Mouse (Mus musculus) brown adipose tissue, adult 24 weeks (tissue): ENCODE results near the gene Olfr178. TPM values are rescaled to one million over a fixed set of nuclear protein-coding genes. Genes with fewer than 3 reads are reported as not detected.

ENCODE experiments used
- H3K27ac ChIP-seq: fragments of 200-500 bp; replicated peaks from 2 replicates; pipeline ENCODE4 v1.5.1; 2012; ENCODE audit warnings: low read depth, mild to moderate bottlenecking, low read length
- H3K4me1 ChIP-seq: fragments of 200-500 bp; 2 replicates; pipeline ENCODE4 v1.6.1; 2012; ENCODE audit warnings: low read length, mixed read lengths; ENCODE audit not compliant: control insufficient read depth, insufficient read depth, insufficient read length
- H3K4me3 ChIP-seq: fragments of 200-500 bp; 2 replicates; pipeline ENCODE4 v1.5.1; 2012; ENCODE audit warnings: low read depth, mild to moderate bottlenecking, low read length, moderate library complexity; ENCODE audit not compliant: insufficient read depth
- polyA plus RNA-seq: library from polyadenylated mRNA; stranded (reverse); fragments of >200 nt; gene quantifications from 2 replicates; pipeline ENCODE4 v1.2.4, GENCODE M21; 2012; ENCODE audit not compliant: missing spikeins, insufficient read depth, insufficient read length

Olfr178 gene
- polyA plus RNA-seq: not detected in 2 replicates

DNA sequence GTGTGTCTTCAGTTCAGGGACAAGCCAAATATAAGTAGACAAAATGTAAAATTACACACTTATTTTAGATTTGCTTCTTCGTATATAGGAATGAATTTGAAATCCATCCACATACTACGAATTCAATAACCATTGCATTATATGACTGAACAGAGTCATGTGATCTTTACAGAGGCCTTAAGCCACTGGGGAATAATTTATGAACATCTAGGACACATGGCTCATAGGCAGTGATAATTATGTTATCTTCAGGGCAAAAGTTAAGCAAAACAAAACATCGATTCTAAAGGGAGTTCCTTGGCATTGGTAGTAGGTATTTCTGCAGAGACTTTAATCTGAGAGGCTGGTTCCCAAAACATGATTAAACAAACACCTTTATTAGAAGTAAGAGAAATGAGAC is at the start of gene Olfr178:
TSS of gene Olfr178 (minus strand) at position 101 of the 400 bp plus-strand sequence.
- Histone ChIP-seq H3K27ac (no peak within 1 kb of the TSS), H3K4me3 (no peak within 1 kb of the TSS), H3K4me1 (no peaks in the 10 kb centered on the region)

GRCm38 (mm10) chr16:58929292-58929691 is 37.4 kb upstream of the Olfr178 start, which contains the start of gene Olfr180:
Gene Olfr180, minus strand, starts transcription at chr16:58929392.
- Histone ChIP-seq H3K4me1 (no peaks in the 10 kb centered on the region), H3K4me3 (no peak within 1 kb of the TSS), H3K27ac (no peak within 1 kb of the TSS)

GRCm38 (mm10) chr16:58928655-58929054 is 36.8 kb upstream of the Olfr178 start, which contains the start of gene Olfr181:
Gene Olfr181, minus strand, starts transcription at chr16:58928755.
- Histone ChIP-seq H3K27ac (no peak within 1 kb of the TSS), H3K4me1 (no peaks in the 10 kb centered on the region), H3K4me3 (no peak within 1 kb of the TSS)

GRCm38 (mm10) chr16:58884416-58884815 is 7.4 kb downstream of the Olfr178 start:
- Histone ChIP-seq H3K4me3 (no peak overlapping the region), H3K27ac (no peak overlapping the region)

DNA sequence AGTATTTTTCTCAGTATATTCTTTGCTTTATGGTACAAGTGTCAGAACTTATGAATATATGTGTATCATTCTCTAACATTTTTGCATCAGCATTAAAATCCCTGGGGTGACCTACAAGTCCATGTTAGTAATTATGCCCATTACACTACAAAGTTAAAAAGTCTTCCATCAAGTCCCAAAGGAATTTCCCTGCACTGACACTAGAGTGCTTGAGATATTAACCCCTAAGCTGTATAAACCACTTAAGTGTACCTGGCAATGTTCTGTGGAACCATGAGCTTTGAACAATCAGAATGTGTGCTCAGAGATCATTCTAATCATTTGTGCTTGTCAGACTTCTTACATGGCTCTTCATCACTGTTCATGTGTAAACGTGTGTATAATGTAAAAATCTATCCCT is 17.2 kb downstream of the Olfr178 start, which contains the start of gene Olfr177:
TSS of gene Olfr177 (minus strand) at position 101 of the 400 bp plus-strand sequence.
- no peaks in the 10 kb centered on the region for H3K4me1 ChIP-seq
- no peak within 1 kb of the TSS for H3K27ac ChIP-seq
- H3K4me3 ChIP-seq: no peak within 1 kb of the TSS

More at GRCm38 (mm10) chr16:58884416-58884815, 7.4 kb downstream of the Olfr178 start:
- no peaks in the 10 kb centered on the region for H3K4me1 ChIP-seq

GRCm38 (mm10) chr16:58861479-58861878 is 30.4 kb downstream of the Olfr178 start:
- H3K27ac ChIP-seq: no peak overlapping the region
- H3K4me3 ChIP-seq: no peak overlapping the region
- H3K4me1 ChIP-seq: no peaks in the 10 kb centered on the region

DNA sequence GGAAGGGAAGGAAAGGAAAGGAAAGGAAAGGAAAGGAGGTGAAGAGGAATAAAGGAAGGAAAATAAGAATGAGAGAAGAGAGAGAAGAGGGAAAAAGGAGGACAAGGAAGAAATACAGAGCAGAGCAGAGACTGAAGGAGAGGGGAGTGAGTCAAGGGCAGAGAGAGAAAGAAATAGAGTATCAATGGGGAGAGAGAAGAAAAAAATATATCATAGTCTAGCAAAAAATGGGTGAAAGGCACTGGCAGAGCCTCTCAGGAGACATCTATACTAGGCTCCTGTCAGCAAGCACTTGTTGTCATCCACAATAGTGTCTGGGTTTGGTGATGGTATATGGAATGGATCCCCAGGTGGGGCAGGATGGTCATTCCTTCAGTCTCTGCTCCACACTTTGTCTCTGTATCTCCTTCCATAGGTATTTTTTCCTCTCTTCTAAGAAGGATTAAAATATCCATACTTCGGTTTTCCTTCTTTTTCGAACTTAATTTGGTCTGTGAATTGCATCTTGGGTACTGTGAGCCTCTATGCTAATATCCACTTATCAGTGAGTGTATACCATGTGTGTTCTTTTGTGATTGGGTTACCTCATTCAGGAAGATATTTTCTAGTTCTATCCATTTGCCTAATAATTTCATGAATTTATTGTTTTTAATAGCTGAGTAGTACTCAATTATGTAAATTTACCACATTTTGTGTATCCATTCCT is 31.7 kb downstream of the Olfr178 start:
- no peaks in the 10 kb centered on the region for H3K4me1 ChIP-seq
- H3K4me3 ChIP-seq: no peak overlapping the region
- H3K27ac ChIP-seq: no peak overlapping the region

Other genes starting within 250 kb of the Olfr178 start
- gene Cpox, start 221.8 kb downstream of the Olfr178 start, polyA plus RNA-seq: 3.0 and 4.6 TPM in 2 replicates
- not detected in 2 replicates for gene Gpr15, start 173.0 kb downstream of the Olfr178 start, polyA plus RNA-seq
- gene Cldnd1, start 164.2 kb downstream of the Olfr178 start, polyA plus RNA-seq: 22.5 and 41.1 TPM in 2 replicates
- gene Olfr172, start 128.9 kb downstream of the Olfr178 start, polyA plus RNA-seq: not detected in 2 replicates
- not detected in 2 replicates for gene Olfr173, start 91.8 kb downstream of the Olfr178 start, polyA plus RNA-seq
- not detected in 2 replicates for gene Olfr175-ps1, start 65.3 kb downstream of the Olfr178 start, polyA plus RNA-seq
- not detected in 2 replicates for gene Olfr177, start 17.3 kb downstream of the Olfr178 start, polyA plus RNA-seq
- gene Olfr181, start 36.7 kb upstream of the Olfr178 start, polyA plus RNA-seq: not detected in 2 replicates
- gene Olfr180, start 37.3 kb upstream of the Olfr178 start, polyA plus RNA-seq: not detected in 2 replicates
- gene Olfr183, start 103.3 kb upstream of the Olfr178 start, polyA plus RNA-seq: not detected in 2 replicates
- gene Olfr186, start 138.2 kb upstream of the Olfr178 start, polyA plus RNA-seq: not detected in 2 replicates
- not detected in 2 replicates for gene Olfr187, start 147.7 kb upstream of the Olfr178 start, polyA plus RNA-seq
- gene Olfr190, start 185.9 kb upstream of the Olfr178 start, polyA plus RNA-seq: not detected in 2 replicates
- gene Olfr191, start 197.8 kb upstream of the Olfr178 start, polyA plus RNA-seq: not detected in 2 replicates
- not detected in 2 replicates for gene Olfr193, start 219.8 kb upstream of the Olfr178 start, polyA plus RNA-seq
- gene Olfr194, start 229.0 kb upstream of the Olfr178 start, polyA plus RNA-seq: not detected in 2 replicates